Mouse (Mus musculus) heart, postnatal 10 days (tissue): ENCODE results near the gene Cpeb4. TPM values are rescaled to one million over a fixed set of nuclear protein-coding genes. Genes with fewer than 3 reads are reported as not detected.
A peak's percentile ranks its signal among the peaks of the same experiment; 100 is the strongest.
"Not testable (repeated sequence)": the region's sequence is repeated elsewhere in the genome, so short reads cannot be mapped to it uniquely, and the experiment has no call there.

Experiments
- DNase-seq, 2 experiments: peaks; one replicate each; pipeline ENCODE4 v3.0.0; 2021
- intact Hi-C: fragments of 180-260 bp; cut with DNase I; formaldehyde crosslinking; loops from one replicate; pipeline ENCODE4 v1.15.1; 2025
- total RNA-seq, 2 experiments: library from RNA; stranded (reverse); gene quantifications; 2 replicates each; pipeline ENCODE4 v1.2.3; 2021

Gene Cpeb4
- total RNA-seq, 2 experiments from 2014 or later, result 68.0 to 72.2 TPM

GRCm38 (mm10) chr11:31845111-31845510 is 26.9 kb upstream of the Cpeb4 start:
- intact Hi-C loops, DNase-seq: not testable (repeated sequence)

DNA sequence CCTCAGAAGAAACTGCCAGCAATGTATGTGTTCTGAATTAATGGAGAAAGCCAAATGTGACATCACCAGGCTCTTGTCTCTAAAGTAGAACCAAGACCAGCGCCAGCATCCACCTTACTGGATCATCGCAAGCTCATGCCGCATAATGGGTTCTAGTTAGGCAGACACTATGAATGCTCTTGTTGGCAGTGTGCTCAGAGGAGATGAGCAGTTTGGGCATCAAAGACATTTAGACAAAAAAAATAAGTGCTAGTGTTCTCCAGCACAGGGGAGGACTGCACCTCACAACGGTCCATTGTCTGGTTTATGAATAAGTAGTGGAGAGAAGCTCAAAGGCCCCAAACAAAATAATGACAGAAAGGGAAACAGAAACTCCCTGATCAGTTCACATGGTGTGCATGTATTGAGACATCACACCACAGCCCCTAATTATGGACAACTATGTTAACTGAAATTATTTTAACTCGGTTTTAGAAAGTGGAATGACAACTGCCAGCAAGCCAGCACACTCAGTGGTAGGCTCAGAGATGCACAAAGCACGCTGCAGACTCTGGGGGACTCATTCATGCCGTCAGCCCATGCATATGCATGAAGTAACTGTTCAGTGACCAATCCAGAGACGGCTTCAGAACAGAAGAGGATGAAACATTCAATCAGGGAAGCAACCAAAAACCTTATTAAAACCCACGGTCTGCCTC is 25.1 kb upstream of the Cpeb4 start:
- intact Hi-C loops, result no loop called here
- DNase-seq, result no peak

DNA sequence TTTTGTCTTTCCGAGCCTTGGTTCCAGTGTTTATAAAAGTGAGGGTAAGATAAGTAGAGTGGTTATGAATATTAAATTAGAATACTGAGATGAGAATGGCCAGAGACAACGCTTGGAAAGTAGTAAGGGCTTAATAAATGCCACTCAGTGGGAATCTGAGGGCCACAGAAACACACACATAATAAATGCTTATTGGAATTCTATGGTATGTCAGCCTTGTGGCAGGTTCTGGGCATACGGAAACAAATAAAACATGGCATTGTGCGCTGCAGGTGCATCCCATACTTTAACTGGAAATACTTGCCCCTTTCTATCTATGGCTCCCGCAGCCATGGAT is 24.6 kb upstream of the Cpeb4 start:
- DNase-seq, result no peak
- intact Hi-C loops, result no loop called here

GRCm38 (mm10) chr11:31848725-31849124 is 23.3 kb upstream of the Cpeb4 start:
- intact Hi-C loops, result no loop called here
- no peak for DNase-seq

DNA sequence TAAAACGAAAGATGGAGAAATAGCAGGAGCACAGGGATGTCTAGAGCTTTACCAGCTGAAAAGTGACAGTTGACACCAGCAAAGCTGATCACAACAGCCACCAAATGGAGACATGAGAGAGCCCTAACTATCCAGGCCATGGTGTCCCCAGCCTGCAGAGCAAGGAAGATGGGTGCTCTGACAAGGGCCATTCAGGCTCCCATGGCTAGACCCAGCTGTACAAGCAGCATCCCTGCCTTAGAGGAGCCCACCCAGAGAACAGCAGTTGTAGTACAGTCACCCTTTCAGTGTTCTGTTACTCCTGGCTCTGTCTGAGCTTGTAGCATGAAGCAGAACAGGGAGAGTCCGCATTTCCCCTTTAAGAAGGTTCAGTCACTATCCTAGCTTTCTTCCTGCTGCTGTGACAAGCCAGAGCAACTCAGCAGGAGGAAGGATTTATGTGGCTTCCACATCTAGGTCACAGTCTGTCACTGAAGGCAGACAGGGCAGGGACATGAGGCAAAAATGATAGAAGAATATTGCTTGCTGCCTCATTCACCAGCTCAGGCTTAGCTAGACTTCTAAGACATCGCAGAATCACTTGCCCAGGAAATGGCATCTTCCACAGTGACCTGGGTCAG is 21.7 kb upstream of the Cpeb4 start:
- DNase-seq, result no peak
- intact Hi-C loops, result no loop called here

DNA sequence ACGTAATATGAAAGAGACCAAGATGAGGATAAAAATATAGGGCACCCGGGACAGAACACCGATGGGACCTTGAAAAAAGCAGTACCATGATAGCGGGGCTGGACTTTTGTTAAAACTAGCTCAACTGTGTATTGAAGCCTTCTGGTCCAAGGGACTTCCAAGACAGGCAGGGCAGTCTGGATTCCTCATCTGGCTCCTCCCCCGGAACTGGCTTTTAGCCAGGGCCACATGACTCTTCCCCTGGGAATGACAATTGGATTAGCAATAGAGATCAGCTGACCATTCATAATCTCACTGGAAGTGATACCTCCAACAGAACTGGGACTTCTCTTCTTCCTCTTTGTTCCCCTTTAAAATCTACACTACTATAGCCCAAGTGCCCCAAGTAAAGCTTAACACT is 21.0 kb upstream of the Cpeb4 start:
- intact Hi-C loops, result no loop called here
- DNase-seq, result peak; percentile 74 to 78

DNA sequence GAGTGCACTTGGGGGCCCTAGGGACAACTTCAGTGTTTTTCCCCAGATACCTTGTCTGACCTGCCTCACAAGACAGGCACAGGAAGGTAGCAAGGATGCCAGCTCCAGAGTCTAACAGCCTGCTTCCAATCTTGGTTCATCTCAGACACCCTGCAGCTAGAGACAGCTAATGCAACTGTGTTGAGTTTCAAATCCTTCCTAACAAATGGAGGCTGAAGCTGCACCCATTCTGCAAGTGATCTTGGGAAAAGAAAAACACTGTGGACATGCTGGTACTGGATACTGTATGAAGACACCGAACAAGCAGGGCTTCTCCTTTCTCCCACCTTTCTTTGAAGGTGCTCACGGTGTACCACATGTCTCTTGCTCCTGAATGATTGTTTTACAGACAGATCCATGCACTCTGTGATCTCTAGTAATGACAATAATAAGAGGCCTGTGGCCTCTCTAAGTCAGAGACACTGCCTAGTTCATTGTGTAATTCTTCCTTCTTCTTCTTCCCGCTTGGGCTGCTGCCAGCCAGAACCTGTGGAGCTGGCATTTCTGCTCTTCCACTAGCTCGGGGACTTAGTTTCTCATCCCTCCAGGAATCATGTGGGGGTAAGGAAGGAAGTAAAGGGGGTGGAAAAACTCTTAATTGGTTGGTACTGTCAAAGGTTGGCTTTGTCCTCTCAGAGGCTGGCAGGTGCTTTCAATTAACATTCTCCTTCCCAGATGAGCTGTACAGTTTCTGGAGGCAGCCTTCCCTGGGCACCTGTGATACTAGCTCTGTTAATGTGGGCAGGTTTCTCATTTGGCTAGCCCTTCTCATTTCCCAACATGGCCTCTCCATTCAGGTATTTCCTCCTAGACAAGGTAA is 20.1 kb upstream of the Cpeb4 start:
- intact Hi-C loops, result no loop called here
- no peak for DNase-seq

GRCm38 (mm10) chr11:31854955-31855354 is 17.1 kb upstream of the Cpeb4 start:
- intact Hi-C loops, result no loop called here
- no peak for DNase-seq

- intact Hi-C loops, result no loop called here
- DNase-seq, result no peak
Measured at GRCm38 (mm10) chr11:31857479-31857878, 14.5 kb upstream of the Cpeb4 start.

- intact Hi-C loops, result no loop called here
- no peak for DNase-seq
Measured at GRCm38 (mm10) chr11:31861149-31861890, 10.7 kb upstream of the Cpeb4 start.

DNA sequence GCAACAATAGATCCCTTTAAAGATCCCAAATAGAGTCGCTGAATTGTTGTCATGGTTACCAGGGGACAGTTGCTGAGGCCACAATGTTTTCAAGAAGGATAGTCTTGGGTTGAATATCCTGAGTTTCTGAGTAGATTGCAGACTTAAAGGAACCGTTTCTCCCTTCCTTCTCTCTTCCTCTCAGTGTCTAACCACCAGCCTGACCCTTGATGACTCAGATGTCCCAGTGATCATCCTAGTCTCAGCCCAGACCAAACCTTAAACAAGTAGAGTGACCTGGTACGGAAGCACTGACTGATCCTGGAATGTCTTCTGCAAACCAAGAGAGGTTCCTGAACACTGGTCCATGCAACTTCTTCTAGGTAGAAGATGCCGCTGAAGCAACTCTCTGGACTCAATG is 4.0 kb upstream of the Cpeb4 start:
- intact Hi-C loops, result no loop called here
- DNase-seq, result no peak

DNA sequence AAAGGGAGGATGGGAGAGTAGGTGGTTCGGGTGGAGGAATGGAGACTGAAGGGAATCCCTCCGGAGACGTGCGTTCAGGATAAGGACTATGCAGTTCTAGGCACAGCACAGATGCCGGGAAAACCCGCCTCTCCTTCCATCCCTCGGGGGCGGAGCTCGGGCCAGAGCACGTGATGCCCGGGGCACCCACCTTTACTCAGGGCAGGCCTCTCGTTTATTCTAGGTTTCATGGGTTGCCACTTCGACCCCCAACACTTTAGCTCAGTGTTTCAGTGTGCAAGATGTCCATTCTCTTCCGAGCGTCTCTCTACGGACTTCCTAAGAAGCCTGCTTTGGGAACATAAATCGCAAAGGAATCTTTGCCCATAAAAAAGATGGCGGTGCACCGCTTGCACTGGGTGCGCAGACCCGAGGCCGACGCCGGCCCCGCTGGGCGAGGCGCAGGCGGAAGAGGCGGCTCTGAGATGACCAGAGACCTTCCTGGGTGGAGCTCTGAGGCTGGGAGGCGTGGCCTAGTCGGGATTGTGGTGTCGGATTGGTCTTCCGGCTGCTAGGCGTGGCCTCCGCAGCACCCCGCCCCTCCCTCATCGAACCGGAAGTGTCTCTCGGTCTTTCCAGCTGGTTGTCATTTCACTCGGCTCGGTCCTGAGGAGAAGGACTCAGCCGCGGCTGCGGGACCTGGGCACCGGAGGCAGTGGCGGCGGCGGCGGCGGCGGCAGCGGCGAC is 1.6 kb upstream of the Cpeb4 start:
- peak; percentile 99 for DNase-seq
- intact Hi-C loops, result loop anchor here (2.0 to 10.0 kb wide), 3 partner anchors 158 to 1294 kb away; partner anchors contain the start of gene Npm1

DNA sequence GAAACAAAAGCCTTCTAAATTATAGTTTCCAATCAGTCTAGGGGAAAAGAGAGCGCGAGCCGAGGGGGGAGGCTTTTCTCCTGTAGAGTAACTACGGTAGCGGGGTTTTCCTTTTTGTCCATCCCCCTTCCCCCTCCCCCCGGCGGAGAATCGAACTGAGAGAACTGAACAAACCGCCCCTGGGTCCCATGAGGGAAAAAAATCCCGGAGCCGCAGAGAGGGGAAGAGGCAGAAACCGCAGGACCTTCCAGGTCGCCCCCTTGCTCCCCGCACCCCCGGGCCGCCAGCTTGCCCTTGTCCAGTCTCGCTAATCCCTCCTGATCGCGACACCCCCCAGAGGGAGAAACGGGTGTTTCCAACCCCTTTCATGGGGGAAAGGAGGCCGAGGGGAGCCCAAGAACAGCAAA is 873 bp upstream of the Cpeb4 start:
- peak; percentile 63 to 71 for DNase-seq
- intact Hi-C loops, result loop anchor here (2.0 to 10.0 kb wide), 3 partner anchors 159 to 1294 kb away; partner anchors contain the start of gene Npm1

DNA sequence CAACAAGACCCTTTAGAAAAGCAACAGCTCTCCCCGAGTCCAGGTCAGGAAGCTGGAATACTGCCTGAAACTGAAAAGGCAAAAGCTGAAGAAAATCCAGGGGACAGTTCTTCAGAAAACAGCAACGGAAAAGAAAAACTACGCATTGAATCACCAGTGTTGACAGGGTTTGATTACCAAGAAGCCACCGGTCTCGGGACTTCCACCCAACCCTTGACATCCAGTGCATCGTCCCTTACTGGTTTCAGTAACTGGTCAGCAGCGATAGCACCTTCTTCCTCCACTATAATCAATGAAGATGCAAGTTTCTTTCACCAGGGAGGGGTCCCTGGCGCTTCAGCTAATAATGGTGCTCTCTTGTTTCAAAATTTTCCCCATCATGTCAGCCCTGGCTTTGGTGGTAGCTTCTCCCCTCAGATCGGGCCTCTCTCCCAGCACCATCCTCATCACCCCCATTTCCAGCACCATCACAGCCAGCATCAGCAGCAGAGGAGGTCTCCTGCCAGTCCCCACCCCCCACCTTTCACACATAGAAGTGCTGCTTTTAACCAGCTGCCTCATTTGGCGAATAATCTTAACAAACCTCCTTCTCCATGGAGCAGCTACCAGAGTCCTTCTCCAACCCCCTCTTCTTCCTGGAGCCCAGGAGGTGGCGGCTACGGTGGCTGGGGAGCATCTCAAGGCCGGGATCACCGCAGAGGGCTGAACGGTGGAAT is 693 bp downstream of the Cpeb4 start:
- intact Hi-C loops, result loop anchor here (1.0 to 10.0 kb wide), 5 partner anchors 28 to 1292 kb away; partner anchors contain the start of gene Npm1
- peak; percentile 42 to 43 for DNase-seq

DNA sequence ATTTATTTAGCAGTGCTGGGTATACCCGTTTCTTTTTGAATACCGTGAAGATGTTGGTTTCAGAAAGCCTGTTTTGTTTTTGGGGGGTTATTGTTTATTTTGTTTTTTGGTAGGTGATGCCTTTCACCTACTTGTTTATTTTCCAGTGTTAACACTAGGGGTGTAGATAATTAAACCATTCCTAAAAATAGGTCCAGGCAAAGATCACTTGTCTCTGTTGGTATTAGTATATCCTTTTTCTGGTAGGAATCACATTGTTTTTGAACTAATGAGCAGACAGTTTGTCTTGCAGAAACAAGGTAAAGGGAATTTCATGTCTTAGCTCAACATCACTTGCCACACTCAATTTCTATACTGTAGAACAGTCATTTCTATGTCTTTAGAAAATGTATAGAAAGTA is 2.1 kb downstream of the Cpeb4 start:
- no peak for DNase-seq
- intact Hi-C loops, result loop anchor here (5.0 to 10.0 kb wide), 2 partner anchors 162 to 1291 kb away; partner anchors contain the start of gene Npm1

DNA sequence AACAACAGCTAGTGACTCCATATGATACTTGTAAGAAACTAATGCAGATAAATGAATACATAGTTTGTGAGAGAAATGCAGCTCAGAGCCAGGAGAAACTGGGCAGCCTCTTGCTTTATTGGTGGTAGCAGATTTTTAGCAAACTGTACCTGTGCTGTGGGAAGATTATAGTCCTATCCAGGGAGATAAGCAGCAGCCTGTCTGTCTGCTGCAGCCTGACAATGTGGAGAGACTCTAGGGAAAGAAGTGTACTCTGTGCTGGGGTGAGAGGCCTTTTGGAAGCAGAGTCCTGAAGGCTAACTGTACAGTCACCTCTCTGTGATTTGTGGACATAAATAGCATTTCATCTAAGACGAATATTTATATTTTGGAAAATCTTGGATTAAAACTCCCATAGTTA is 11.7 kb downstream of the Cpeb4 start:
- intact Hi-C loops, result no loop called here
- no peak for DNase-seq

DNA sequence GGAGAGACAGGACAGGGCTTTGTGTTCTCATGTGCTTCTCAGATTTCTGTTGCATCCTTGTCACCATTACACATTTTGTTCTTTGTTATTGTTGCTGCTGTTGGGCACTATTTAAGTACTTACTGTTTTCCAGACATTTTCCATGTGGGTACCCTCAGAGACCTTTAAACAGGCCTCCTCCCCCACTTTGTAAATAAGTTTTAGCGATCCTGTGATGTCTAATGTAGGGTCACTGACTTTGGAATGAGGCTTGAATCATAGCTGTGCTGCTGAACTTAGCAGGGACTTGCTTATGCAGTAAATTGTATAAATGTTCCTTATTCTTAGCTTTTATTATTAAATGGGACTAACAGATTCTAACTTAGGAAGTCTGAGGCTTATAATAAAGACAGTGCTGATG is 13.8 kb downstream of the Cpeb4 start:
- no peak for DNase-seq
- intact Hi-C loops, result no loop called here

- no peak for DNase-seq
- intact Hi-C loops, result no loop called here
Measured at GRCm38 (mm10) chr11:31888229-31888628, 16.2 kb downstream of the Cpeb4 start.

GRCm38 (mm10) chr11:31892152-31892551 is 20.1 kb downstream of the Cpeb4 start:
- no peak for DNase-seq
- intact Hi-C loops, result no loop called here
